Mouse (Mus musculus) neural tube, embryonic 15.5 days (tissue): ENCODE measurements around the gene Unk. TPM values are rescaled to one million over a fixed set of nuclear protein-coding genes. Genes with fewer than 3 reads are reported as not detected.

Source experiments
- ATAC-seq: fragments of 200-750 bp; cut with Nextera tagmentation; 2 replicates; pipeline ENCODE4 v1.8.0; 2017; ENCODE audit warnings: mild to moderate bottlenecking, moderate TSS enrichment, moderate library complexity; ENCODE audit not compliant: low FRiP score
- H3K27ac ChIP-seq: fragments of 300-500 bp; sonication (generic); replicated peaks from 2 replicates; pipeline ENCODE4 v1.5.1; 2015; ENCODE audit warnings: mild to moderate bottlenecking, inconsistent platforms
- H3K27me3 ChIP-seq: fragments of 300-500 bp; sonication (generic); replicated peaks from 2 replicates; pipeline ENCODE4 v1.6.1; 2015; ENCODE audit warnings: inconsistent platforms
- H3K36me3 ChIP-seq: fragments of 300-500 bp; sonication (generic); 2 replicates; pipeline ENCODE4 v1.6.1; 2015; ENCODE audit warnings: inconsistent platforms
- H3K4me1 ChIP-seq: fragments of 300-500 bp; sonication (generic); 2 replicates; pipeline ENCODE4 v1.6.1; 2015; ENCODE audit warnings: inconsistent platforms
- H3K4me2 ChIP-seq: fragments of 300-500 bp; sonication (generic); 2 replicates; pipeline ENCODE4 v1.6.1; 2015; ENCODE audit warnings: inconsistent platforms, mild to moderate bottlenecking, moderate library complexity
- H3K4me3 ChIP-seq: fragments of 300-500 bp; sonication (generic); replicated peaks from 2 replicates; pipeline ENCODE4 v1.5.1; 2015; ENCODE audit warnings: mild to moderate bottlenecking, inconsistent platforms
- H3K9ac ChIP-seq: fragments of 300-500 bp; sonication (generic); replicated peaks from 2 replicates; pipeline ENCODE4 v1.6.1; 2015; ENCODE audit warnings: mild to moderate bottlenecking, inconsistent platforms
- H3K9me3 ChIP-seq: fragments of 300-500 bp; sonication (generic); replicated peaks from 2 replicates; pipeline ENCODE4 v1.6.1; 2016; ENCODE audit warnings: inconsistent platforms
- WGBS: fragments of 180-500 bp; shearing (Covaris S2); methylation state at CpG from one replicate; pipeline ENCODE4 v1.1.7; 2015; ENCODE audit warnings: mixed read lengths; 5-methylcytosine and 5-hydroxymethylcytosine counted together
- polyA plus RNA-seq: library from polyadenylated mRNA; unstranded; fragments of >200 nt; fragmentation: Nextera tagmentation; extraction: Ambion mirVana; gene quantifications from 2 replicates; pipeline ENCODE4 v1.2.1, GENCODE M21; 2015

Unk gene
- polyA plus RNA-seq, 1 experiment from 2014 or later = 31.6 TPM

DNA sequence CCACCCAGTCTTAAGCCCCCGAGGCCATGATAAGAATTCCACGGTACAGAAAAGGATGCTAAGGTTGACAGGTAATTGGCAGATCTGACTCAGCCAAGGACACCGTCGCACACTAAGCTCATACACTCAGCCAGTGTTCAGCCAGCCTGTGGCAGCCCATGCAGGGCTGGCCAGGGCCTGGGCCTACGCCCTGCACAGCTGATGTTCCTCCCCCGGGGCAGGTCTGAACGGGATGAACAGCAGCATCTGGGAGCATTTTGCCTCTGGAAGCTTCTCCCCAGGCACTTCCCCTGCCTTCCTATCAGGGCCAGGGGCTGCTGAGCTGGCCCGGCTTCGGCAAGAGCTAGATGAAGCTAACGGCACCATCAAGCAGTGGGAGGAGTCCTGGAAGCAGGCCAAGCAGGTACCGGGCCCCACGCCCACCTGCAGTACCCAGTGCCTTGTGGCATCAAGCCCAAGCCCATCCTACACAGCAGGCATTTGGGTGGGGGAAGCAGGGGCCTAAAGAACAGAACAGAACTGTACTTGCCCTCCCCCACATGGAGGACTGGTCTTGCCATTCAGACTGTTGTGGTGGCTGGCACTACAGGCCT, 28.0 kb downstream of the Unk start:
- no peaks in the 10 kb centered on the region for H3K27me3 ChIP-seq
- WGBS = 78% methylated on average over 12 of the region's 12 CpGs
- H3K4me3 ChIP-seq = no peak overlapping the region
- H3K27ac ChIP-seq = no peak overlapping the region
- H3K4me1 ChIP-seq = no peaks in the 10 kb centered on the region
- H3K36me3 ChIP-seq = peaks cover 91% of the 10 kb centered on the region
- H3K9ac ChIP-seq = no peak overlapping the region
- no peak overlapping the region for H3K4me2 ChIP-seq
- no peaks in the 10 kb centered on the region for H3K9me3 ChIP-seq
- ATAC-seq = no peak

DNA sequence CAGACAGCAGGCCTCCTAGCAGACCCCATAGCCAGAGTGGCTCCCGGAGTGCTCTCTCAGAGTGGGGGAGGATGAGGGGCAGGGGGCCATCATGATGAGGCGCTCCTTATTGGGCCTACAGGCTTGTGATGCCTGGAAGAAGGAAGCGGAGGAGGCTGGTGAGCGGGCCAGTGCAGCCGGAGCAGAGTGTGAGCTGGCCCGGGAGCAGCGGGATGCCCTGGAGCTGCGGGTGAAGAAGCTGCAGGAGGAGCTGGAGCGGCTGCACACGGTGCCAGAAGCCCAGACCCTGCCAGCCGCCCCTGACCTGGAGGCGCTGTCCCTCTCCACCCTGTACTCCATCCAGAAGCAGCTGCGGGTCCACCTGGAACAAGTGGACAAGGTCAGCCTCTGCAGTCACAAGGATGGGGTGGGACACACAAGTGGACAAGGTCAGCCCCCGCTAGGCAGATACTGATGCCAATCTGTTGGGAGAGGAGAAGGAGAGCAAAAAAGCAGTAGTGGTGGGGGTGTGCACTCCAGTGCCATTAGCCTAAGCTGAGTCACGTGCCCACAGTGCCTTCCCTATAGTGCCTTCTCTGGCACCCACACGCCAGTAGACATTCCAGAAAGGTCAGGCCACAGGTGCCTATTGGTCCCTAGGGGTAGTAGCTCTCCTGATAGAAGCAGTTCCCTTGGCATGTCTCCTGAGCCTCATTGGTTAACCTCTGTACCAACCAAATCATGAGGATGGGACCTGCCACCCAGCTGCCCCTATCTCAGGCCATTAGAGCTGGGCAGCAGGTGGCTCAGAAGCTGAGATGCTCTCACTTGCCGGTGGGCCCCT, 29.0 kb downstream of the Unk start:
- Histone ChIP-seq H3K4me3 (no peak overlapping the region), H3K4me1 (no peaks in the 10 kb centered on the region), H3K9ac (no peak overlapping the region), H3K9me3 (no peaks in the 10 kb centered on the region), H3K27me3 (no peaks in the 10 kb centered on the region), H3K4me2 (no peak overlapping the region), H3K36me3 (peaks cover 81% of the 10 kb centered on the region), H3K27ac (no peak overlapping the region)
- no peak for ATAC-seq
- 93% methylated on average over 17 of the region's 17 CpGs for WGBS

DNA sequence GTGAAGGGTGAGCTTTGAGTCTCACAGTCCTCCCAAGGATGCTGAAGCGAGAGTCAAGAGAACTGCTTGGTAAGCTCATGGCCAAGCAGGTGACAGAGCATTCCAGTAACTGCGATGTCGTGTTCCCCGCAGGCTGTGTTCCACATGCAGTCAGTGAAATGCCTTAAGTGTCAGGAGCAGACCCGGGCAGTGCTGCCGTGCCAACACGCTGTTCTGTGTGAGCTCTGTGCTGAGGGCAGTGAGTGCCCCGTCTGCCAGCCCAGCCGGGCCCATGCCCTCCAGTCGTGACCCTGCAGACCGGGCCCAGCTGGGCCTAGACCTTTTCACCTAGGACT, 29.5 kb downstream of the Unk start:
- no peaks in the 10 kb centered on the region for H3K9me3 ChIP-seq
- H3K36me3 ChIP-seq = peaks cover 75% of the 10 kb centered on the region
- no peak overlapping the region for H3K4me3 ChIP-seq

DNA sequence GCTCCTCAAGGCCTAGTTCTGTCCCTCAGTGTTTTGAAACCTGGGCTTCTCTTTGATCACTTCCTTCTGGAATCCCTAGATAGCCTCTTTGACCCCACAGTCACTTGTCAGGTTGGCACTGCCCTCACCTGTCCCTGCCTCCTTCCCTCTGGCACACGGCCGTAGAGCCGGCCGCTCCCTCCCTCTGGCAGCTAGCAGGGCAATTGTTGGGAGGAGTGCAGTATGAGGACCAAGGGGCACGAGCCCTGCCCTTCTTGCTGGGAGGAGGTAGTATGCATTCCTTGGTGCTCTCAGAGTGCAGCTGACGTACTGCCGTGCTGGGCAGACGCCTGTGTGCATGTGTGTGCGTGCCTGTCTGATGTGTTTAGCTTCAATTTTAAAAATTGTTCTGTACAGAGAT, 30.5 kb downstream of the Unk start:
- Histone ChIP-seq H3K36me3 (peaks cover 66% of the 10 kb centered on the region), H3K9ac (no peak overlapping the region)
- 93% methylated on average over 9 of the region's 9 CpGs for WGBS

More for the DNA sequence above, 29.5 kb downstream of the Unk start:
- Histone ChIP-seq H3K9ac (no peak overlapping the region), H3K4me2 (no peak overlapping the region), H3K4me1 (no peaks in the 10 kb centered on the region), H3K27me3 (no peaks in the 10 kb centered on the region), H3K27ac (no peak overlapping the region)
- 92% methylated on average over 11 of the region's 11 CpGs for WGBS
- no peak for ATAC-seq

DNA sequence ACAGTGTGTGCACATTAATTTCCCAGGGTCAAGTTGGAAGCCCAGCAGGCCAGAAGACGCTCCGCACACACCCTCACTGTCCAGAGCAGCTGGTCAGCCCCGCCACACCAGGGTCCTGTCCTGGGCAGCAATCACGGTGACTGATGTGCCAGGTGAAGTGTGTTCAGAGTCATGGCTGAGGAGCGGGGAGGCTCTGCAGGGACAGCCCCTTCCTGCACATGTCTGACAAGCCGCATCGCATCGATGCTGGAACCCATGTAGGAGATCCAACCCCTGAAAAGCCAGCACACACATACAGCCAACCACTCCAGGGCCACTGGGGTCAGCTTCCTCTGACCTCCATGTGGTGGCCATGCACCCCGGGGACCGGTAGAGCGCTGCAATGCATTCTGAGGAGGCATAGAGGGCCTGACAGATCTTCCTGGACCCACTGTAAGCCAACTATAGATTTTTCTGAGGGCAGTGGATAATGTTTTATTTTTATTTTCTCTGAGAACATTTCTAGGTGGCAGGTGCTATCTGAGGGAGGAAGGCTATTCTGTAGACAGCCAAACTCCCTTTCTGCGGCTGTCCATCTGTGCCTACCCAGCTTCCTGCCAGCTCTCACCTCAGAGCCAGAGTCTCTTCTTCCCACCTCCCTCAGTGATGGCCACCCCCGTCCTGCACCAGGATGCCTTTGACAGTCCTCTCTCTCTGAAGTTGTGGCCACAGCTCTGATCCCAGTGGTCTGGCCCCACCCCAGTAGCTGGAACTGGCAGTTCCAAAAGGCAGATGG, 31.7 kb downstream of the Unk start:
- Histone ChIP-seq H3K36me3 (peaks cover 55% of the 10 kb centered on the region), H3K9me3 (no peaks in the 10 kb centered on the region), H3K4me3 (no peak overlapping the region), H3K4me1 (no peaks in the 10 kb centered on the region), H3K4me2 (no peak overlapping the region), H3K27me3 (no peaks in the 10 kb centered on the region), H3K9ac (no peak overlapping the region), H3K27ac (no peak overlapping the region)
- WGBS = 91% methylated on average over 13 of the region's 13 CpGs
- ATAC-seq = no peak

More for the DNA sequence above, 30.5 kb downstream of the Unk start:
- Histone ChIP-seq H3K9me3 (no peaks in the 10 kb centered on the region), H3K4me1 (no peaks in the 10 kb centered on the region), H3K4me2 (no peak overlapping the region), H3K4me3 (no peak overlapping the region), H3K27ac (no peak overlapping the region), H3K27me3 (no peaks in the 10 kb centered on the region)
- no peak for ATAC-seq

DNA sequence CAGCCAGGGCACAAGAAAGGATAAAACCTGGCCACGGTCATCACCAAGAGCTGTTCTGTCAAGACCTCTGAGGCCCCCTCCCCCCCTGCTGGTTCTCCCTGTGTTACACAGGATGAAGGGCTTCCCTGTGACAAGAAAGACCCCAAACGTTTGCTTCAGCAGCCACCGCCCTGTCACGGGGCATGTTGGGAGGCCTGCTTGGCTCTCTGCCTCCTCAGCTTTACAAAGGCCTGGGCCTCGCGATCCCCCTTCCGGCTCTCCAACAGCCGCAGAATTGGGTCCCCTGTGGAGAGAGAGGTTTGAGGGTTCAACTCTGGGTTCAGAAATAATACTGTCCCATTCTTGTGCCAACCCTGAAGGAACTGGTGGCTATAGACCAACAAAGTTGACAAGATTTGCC, 32.4 kb downstream of the Unk start:
- Histone ChIP-seq H3K4me1 (no peaks in the 10 kb centered on the region), H3K36me3 (peaks cover 48% of the 10 kb centered on the region), H3K27me3 (no peaks in the 10 kb centered on the region), H3K4me2 (no peak overlapping the region), H3K9ac (no peak overlapping the region), H3K9me3 (no peaks in the 10 kb centered on the region), H3K4me3 (no peak overlapping the region), H3K27ac (no peak overlapping the region)
- ATAC-seq = no peak
- WGBS = 50% methylated on average over 8 of the region's 8 CpGs

DNA sequence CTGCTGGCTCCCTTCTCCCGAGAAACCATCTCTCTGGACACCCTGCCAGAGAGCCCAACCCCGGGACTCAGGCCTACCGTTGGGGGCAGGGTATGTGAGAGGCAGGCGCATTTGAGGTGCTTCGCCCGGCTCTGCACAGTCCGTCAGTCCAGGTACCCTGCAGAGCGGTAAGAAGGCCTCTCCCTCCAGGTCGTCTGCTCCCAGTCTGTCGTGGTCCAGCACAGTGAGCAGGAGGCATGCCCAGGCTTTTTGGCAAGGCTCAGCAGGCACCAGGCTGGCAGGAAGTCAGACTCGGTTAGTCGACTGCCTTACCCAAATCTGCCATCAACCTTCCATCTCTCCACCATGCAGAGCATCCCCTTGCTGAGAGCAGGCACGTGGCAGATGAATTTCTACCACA, 33.4 kb downstream of the Unk start:
- no peaks in the 10 kb centered on the region for H3K9me3 ChIP-seq
- H3K4me3 ChIP-seq = no peak overlapping the region
- no peaks in the 10 kb centered on the region for H3K4me1 ChIP-seq
- no peaks in the 10 kb centered on the region for H3K27me3 ChIP-seq
- 68% methylated on average over 13 of the region's 13 CpGs for WGBS
- no peak overlapping the region for H3K27ac ChIP-seq
- H3K9ac ChIP-seq = no peak overlapping the region
- no peak overlapping the region for H3K4me2 ChIP-seq
- ATAC-seq = no peak
- H3K36me3 ChIP-seq = peaks cover 37% of the 10 kb centered on the region

DNA sequence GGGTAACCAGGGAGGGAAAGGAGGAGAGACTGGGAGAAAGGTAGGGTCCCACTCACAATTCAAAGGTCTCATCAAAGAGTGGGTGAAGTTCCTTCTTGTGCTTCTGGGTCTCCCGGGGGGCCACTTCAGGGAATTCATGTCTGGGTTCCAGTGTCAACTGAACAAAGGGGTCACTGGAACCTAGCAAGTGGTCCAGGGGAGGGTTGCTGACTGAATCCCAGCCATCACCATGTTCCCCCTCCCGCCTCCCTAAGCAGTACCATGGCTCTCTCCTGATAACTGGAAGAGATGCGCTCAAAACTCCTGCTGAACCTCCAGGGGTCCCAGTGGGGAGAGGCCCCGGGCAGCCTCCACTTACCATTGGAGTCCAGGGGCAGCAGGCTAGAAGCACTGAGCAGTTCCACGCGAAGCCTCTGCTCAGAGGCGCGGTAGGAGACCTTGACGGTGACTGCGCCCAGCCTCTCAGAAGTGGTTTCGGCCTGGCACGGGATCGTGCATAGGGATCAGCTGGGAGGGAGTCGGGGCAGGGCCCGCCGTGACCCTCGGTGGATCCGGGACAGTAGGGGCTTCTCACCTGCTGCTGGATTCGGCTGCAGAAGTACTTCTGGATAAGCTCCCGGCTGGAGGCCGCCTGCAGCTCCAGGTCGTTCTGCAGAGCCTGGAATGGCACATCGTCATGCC, 34.2 kb downstream of the Unk start:
- no peaks in the 10 kb centered on the region for H3K9me3 ChIP-seq
- no peak overlapping the region for H3K9ac ChIP-seq
- no peaks in the 10 kb centered on the region for H3K27me3 ChIP-seq
- no peak for ATAC-seq
- H3K4me3 ChIP-seq = no peak overlapping the region
- peaks cover 30% of the 10 kb centered on the region for H3K36me3 ChIP-seq
- whole genome bisulfite sequencing = 68% methylated on average over 23 of the region's 23 CpGs
- H3K4me2 ChIP-seq = no peak overlapping the region
- no peak overlapping the region for H3K27ac ChIP-seq
- no peaks in the 10 kb centered on the region for H3K4me1 ChIP-seq

DNA sequence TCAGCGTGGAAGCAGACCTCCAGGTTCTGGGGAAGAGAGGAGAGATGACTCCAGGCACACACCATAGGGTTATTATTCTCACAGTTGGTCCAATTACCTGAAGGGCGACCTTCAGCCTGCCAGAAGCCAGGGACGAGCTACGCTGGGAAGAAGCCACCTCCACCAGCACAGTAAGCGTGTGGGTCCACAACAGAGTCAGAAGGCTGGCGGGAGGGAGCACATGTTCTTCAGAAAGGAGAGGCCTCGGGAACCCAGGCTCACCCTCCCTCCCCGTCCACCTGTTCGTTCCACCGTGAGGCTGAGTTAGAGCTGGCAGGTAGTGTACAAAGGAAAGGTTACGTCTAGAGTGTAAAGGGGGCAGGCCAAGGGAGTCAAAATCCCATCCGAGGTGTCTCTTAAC, 35.2 kb downstream of the Unk start:
- no peak for ATAC-seq
- Histone ChIP-seq H3K27ac (no peak overlapping the region), H3K9ac (no peak overlapping the region), H3K4me1 (no peaks in the 10 kb centered on the region), H3K36me3 (peaks cover 19% of the 10 kb centered on the region), H3K9me3 (no peaks in the 10 kb centered on the region), H3K4me3 (no peak overlapping the region), H3K27me3 (no peaks in the 10 kb centered on the region), H3K4me2 (no peak overlapping the region)
- 89% methylated on average over 12 of the region's 12 CpGs for WGBS

DNA sequence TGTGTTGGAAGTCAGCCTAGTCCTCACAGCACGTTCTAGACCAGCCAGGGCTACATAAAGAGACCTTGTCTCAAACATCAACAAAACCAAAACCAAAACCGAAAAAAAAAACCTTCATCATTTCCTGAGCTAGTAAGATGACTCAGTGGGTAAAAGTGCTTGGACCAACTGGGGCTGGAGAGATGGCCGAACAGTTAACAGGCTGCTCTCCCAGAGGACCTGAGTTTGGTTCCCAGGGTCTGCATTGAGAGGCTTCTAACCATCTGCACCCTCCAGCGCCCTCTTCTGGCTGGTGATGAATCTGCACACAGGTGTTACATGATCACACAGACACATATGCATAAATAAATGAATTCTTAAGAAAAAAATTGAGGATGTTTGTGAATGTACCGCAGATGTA, 41.4 kb downstream of the Unk start:
- H3K4me1 ChIP-seq = no peaks in the 10 kb centered on the region
- no peak overlapping the region for H3K4me2 ChIP-seq
- H3K4me3 ChIP-seq = no peak overlapping the region
- H3K36me3 ChIP-seq = no peaks in the 10 kb centered on the region
- H3K9me3 ChIP-seq = no peaks in the 10 kb centered on the region
- no peak overlapping the region for H3K9ac ChIP-seq
- H3K27me3 ChIP-seq = no peaks in the 10 kb centered on the region
- no peak overlapping the region for H3K27ac ChIP-seq
- ATAC-seq = no peak
- 69% methylated on average over 5 of the region's 5 CpGs for WGBS

DNA sequence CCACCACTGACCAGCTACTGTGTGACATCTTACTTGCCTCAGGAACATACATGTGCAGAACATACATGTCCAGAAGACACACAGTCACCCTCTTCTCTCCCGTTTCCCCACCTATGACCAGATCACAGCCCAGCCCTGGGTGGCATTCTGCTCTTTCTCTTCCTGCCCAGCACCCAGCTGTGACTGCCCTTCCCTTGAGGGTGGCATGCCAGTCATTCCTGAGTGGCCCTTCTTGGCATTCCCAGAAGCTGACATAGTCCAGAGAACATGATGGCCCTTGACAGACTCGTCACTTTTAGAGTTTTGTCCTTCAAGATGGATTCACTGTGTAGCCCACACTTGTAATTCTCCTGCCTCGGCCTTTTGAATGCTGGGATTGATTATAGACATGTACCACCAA, 42.5 kb downstream of the Unk start:
- Histone ChIP-seq H3K4me1 (peaks cover under 1% of the 10 kb centered on the region; the same call in 1 of the 2 replicates), H3K9ac (no peak overlapping the region), H3K4me3 (no peak overlapping the region), H3K36me3 (no peaks in the 10 kb centered on the region), H3K27me3 (no peaks in the 10 kb centered on the region), H3K9me3 (no peaks in the 10 kb centered on the region), H3K27ac (no peak overlapping the region), H3K4me2 (no peak overlapping the region)
- no peak for ATAC-seq
- WGBS = 82% methylated on average over 3 of the region's 3 CpGs
